Mouse (Mus musculus) myocyte (in vitro differentiated cells): ENCODE measurements around the gene Oxtr.

Source experiments
- POLR2A ChIP-seq: IDR thresholded peaks from one replicate; pipeline ENCODE4 v1.6.1; 2011; ENCODE audit warnings: low read depth, mild to moderate bottlenecking, control low read depth, moderate library complexity; ENCODE audit not compliant: insufficient read length
- TCF12 ChIP-seq: IDR thresholded peaks from one replicate; pipeline ENCODE4 v1.6.1; 2011; ENCODE audit warnings: mild to moderate bottlenecking, control low read depth; ENCODE audit not compliant: poor library complexity, insufficient read depth, severe bottlenecking

- TF ChIP-seq POLR2A: no peak
- TF ChIP-seq TCF12: no peak
These were observed 44.1 kb downstream of the Oxtr start for GRCm38 (mm10) chr6:112445675-112446074.
